Mouse (Mus musculus) gastrocnemius, adult 2 months (tissue): ENCODE results near the gene Tgif1. TPM values are rescaled to one million over a fixed set of nuclear protein-coding genes. Genes with fewer than 3 reads are reported as not detected.

ENCODE experiments used
- DNase-seq: peaks from one replicate; pipeline ENCODE4 v3.0.0; 2022
- H3K27ac ChIP-seq: fragments of 200-600 bp; 2 replicates; pipeline ENCODE4 v1.8.1; 2022; ENCODE audit warnings: mild to moderate bottlenecking
- H3K4me3 ChIP-seq: fragments of 200-600 bp; 2 replicates; pipeline ENCODE4 v1.8.1; 2022; ENCODE audit warnings: mild to moderate bottlenecking, moderate library complexity
- CTCF ChIP-seq: fragments of 200-600 bp; IDR thresholded peaks from 2 replicates; pipeline ENCODE4 v1.8.1; 2022; ENCODE audit warnings: antibody characterized with exemption, mild to moderate bottlenecking, moderate library complexity
- intact Hi-C: fragments of 180-260 bp; cut with DNase I; formaldehyde crosslinking; loops from one replicate; pipeline ENCODE4 v1.15.1; 2025
- total RNA-seq, 2 experiments: library from RNA; stranded (reverse); gene quantifications; 2 replicates each; pipeline ENCODE4 v1.2.3; 2021

Tgif1 gene
- total RNA-seq, 2 experiments from 2014 or later, result 3.1 to 8.5 TPM

- no peak for DNase-seq
- H3K27ac ChIP-seq, result no peak overlapping the region
- no peak overlapping the region for H3K4me3 ChIP-seq
- TF ChIP-seq CTCF, result no peak
- intact Hi-C loops, result no loop called here
Measured at GRCm38 (mm10) chr17:70878237-70878636, 24.9 kb upstream of the Tgif1 start.

DNA sequence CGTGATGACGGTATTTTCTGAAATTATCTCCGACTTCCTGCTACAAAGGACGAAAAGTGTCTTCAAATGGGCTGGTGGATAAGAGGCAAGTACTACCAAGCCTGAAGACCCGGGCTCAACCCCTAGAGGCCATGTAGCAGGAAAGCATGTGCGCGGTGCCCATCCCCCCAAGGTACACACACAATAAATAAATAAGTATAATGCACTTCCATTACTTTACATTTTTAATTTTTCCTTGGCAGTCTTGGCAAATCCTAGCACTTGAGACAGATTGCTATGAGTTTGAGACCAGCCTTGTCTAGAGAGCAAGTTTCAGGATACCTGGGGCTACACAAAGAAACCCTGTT lies 20.4 kb upstream of the Tgif1 start:
- DNase-seq, result no peak
- H3K27ac ChIP-seq, result no peak overlapping the region
- H3K4me3 ChIP-seq, result peak overlapping the region; percentile 47
- intact Hi-C loops, result no loop called here
- TF ChIP-seq CTCF, result no peak

- Histone ChIP-seq H3K27ac (no peak overlapping the region), H3K4me3 (peak overlapping the region; percentile 47)
- intact Hi-C loops, result no loop called here
- TF ChIP-seq CTCF, result no peak
- no peak for DNase-seq
Measured at GRCm38 (mm10) chr17:70872936-70873777, 19.8 kb upstream of the Tgif1 start.

GRCm38 (mm10) chr17:70872094-70872929 lies 19.0 kb upstream of the Tgif1 start:
- H3K4me3 ChIP-seq, result no peak overlapping the region
- no peak for DNase-seq
- no peak for TF ChIP-seq CTCF
- intact Hi-C loops, result no loop called here
- no peak overlapping the region for H3K27ac ChIP-seq

- no peak overlapping the region for H3K27ac ChIP-seq
- TF ChIP-seq CTCF, result no peak
- intact Hi-C loops, result no loop called here
- H3K4me3 ChIP-seq, result no peak overlapping the region
- no peak for DNase-seq
Measured at GRCm38 (mm10) chr17:70871676-70872075, 18.3 kb upstream of the Tgif1 start.

- Histone ChIP-seq H3K27ac (no peak overlapping the region), H3K4me3 (no peak overlapping the region)
- intact Hi-C loops, result no loop called here
- DNase-seq, result no peak
- TF ChIP-seq CTCF, result no peak
Measured at GRCm38 (mm10) chr17:70870581-70870980, 17.2 kb upstream of the Tgif1 start.

DNA sequence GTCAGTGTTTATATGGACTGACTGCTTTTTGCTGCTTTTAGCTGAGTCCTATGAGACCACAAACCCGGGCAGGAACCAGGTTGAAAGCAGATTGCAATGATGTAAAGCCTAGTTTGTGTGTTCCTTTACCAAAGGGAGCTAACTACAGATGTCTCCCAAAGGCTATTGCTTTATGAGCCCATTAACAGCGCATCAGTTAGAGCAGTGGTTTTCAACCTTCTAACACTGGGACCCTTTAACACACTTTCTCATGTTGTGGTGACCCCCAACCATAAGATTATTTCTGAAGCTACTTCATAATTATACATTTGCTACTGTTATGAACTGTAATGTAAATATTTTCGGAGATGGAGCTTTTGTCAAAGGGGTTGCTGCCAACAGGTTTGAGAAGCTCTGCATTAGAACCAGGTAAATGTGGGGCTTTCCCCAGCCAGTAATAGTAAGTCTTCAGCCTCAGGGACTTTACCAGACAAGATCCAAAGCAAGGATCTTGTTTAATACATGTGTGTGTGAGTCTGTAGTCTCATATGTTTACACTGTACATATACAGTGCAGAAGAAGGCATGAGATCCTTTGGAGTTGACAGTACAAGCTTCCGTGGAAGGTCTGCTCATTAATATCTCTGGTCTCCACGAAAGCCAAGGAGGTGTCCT lies 15.4 kb upstream of the Tgif1 start:
- intact Hi-C loops, result no loop called here
- TF ChIP-seq CTCF, result no peak
- H3K27ac ChIP-seq, result no peak overlapping the region

DNA sequence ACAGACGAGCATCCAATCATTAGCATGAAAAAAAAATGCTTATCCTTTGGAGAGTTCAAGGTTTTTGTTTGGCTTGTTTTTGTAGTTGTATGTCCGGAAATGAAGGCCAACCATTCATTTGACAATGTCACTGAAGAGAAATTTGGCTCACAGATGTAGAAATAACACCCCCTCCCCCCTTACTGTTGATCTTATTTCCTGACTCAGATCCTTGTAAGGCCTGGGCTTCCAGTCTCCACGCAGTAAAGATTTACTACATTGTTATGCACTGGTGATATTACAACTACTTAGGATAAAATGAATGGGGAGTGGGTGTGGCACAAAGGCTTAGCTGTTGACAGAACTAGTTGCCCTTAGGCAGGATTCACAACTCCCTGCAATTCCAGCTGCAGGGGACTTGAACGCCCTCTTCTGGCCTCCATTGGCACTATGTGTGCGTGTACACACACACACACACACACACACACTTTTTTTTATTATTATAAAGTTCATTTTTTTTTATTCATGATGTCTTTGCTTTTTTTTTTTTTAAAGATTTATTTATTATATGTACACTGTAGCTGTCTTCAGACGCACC lies 13.3 kb upstream of the Tgif1 start:
- Histone ChIP-seq H3K4me3 (no peak overlapping the region), H3K27ac (no peak overlapping the region)
- intact Hi-C loops, result no loop called here
- no peak for DNase-seq
- TF ChIP-seq CTCF, result no peak

More for the DNA sequence above, 15.4 kb upstream of the Tgif1 start:
- H3K4me3 ChIP-seq, result no peak overlapping the region
- DNase-seq, result no peak

DNA sequence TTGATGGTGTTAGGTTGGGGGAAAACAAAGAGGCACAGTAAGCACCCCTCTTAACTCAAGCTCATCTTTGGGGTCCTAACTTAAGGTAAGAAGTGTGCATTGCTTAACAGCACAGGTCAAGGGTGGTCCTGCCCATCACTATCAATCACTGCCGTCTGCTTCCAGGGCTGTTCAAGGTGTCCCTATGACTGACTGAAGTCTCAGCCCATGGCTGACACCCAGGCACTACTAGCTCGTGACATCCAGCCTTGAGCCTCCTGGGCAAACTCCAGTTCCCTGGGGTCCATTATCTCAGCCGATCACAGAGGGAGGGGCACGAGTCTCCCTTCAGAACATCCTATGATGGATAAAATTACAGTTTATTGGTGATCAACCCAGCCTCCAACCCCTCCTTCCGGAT lies 12.7 kb upstream of the Tgif1 start:
- TF ChIP-seq CTCF, result no peak
- no peak overlapping the region for H3K27ac ChIP-seq
- no peak overlapping the region for H3K4me3 ChIP-seq
- intact Hi-C loops, result no loop called here
- DNase-seq, result no peak

- intact Hi-C loops, result no loop called here
- H3K4me3 ChIP-seq, result no peak overlapping the region
- DNase-seq, result no peak
- no peak for TF ChIP-seq CTCF
- H3K27ac ChIP-seq, result no peak overlapping the region
Measured at GRCm38 (mm10) chr17:70865060-70865604, 11.8 kb upstream of the Tgif1 start.

DNA sequence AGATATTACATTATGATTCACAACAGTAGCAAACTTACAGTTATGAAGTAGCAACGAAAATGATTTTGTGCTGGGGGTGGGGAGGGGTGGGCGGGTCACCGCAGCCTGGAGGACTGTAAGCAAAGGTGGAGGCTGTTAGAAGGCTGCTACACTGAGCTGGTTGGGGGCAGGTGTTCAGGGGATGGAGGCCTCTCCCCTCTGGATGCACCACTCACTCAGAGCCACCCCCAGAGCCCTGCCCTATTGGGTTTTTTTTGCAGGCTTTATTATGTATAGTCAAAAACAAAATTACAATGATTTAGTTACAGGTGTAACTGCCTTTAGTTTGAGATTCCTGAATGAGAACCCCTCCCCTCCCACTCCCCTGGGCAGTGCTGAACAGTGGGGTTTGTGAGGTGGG lies 11.3 kb upstream of the Tgif1 start:
- H3K4me3 ChIP-seq, result no peak overlapping the region
- intact Hi-C loops, result no loop called here
- TF ChIP-seq CTCF, result no peak

DNA sequence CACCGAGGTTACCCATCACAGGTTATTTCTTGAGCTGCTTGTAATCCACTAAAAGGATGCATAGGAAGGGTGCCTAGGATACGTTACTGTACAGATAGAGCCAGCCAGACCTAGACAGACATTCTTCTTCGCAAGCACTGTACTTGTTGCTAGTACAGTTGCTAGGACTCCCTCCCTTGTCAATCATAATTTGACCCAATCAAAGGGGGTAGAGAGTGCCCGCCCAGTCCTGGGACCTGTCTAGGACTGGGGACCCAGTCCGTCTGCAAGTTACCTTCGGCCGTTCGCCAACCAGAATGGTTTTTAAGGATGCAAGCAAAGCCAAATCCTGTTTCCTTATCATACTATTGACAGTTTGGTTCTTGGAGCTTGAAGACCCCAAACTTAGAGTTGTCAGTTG lies 10.8 kb upstream of the Tgif1 start:
- Histone ChIP-seq H3K4me3 (no peak overlapping the region), H3K27ac (no peak overlapping the region)
- intact Hi-C loops, result no loop called here
- no peak for TF ChIP-seq CTCF
- DNase-seq, result no peak

More for the DNA sequence above, 11.3 kb upstream of the Tgif1 start:
- H3K27ac ChIP-seq, result no peak overlapping the region
- no peak for DNase-seq
